Mouse (Mus musculus): ENCODE measurements at regions not wholly inside any gene's neighbourhood (a gene's known extent, or its start where the extent isn't known, plus 50 kb on each side); places are given as distances from the start of the nearest gene placed in this dataset.
A peak's percentile ranks its signal among the peaks of the same experiment; 100 is the strongest.

DNA sequence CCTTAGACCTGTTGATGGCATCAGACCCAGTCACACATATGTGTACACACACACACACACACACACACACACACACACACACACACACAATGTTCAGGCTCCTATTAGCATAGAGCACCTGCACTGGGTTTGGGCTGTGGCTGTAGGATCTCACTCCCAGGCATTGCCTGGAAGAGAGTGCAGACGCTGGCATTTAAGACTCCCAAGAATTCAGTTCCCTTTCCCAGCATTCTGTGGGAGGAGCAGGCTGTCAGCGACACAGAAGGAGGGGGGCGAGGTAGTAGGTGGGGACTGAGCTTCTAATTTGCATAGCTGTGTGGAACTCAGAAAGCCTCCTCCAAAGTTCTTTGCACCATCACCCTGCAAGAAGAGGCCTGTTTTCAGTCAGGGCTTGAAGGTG, 374.2 kb upstream of the Fam49b start:
- no peak for DNase-seq

DNA sequence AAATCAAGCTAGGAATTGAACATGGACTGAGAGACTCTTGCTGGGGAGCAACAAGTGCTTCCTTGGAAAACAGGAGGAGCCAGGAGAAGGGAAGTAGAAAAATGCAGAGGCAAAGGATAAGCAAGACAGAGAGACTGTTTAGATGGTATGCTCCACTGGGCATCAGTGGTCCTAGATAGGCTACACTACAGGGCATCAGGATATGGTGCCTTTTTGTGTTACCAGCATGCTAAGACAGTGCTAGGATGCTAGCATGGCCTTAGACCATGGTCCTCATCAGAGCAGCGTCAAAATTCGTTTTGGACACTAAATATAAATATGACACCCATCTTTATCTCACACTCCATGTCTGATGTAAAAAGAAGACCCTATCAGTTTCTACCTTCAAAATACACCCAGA, 374.6 kb upstream of the Fam49b start:
- DNase-seq: no peak

- DNase-seq: no peak
Measured at GRCm38 (mm10) chr15:64445076-64445475, 372.4 kb upstream of the Gm21798 start.

GRCm38 (mm10) chr15:64446411-64447072, 371.0 kb upstream of the Gm21798 start:
- peak; percentile 29 to 51 for DNase-seq

GRCm38 (mm10) chr15:64447239-64447952, 370.1 kb upstream of the Gm21798 start:
- DNase-seq: peak; percentile 8 to 14

DNA sequence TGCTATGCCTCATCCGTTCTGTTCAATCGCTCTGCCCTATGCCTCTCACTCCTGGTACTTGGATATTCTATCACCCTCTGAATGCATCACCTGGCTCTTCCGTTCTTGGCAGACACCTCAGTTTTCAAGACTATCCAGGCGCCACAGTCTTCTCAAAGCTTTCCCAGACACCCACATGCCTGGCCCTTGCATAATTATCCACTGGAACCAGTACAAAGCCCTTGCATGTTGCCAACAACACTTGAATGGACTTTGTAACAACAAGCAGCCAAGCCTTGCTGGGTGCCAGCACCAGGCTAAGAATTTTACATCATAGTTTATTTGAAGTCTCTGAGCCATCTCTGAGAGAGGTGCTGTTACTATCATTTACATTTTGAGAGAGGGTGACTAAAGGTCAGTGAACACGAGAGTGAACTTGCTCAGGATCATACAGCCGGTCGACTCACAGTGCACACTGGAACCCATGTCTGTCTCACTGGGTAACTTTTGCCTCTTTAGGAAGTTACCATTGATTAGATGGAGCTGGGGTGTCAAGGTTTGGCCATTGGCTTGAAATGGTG, 368.8 kb upstream of the Gm21798 start:
- no peak for DNase-seq

DNA sequence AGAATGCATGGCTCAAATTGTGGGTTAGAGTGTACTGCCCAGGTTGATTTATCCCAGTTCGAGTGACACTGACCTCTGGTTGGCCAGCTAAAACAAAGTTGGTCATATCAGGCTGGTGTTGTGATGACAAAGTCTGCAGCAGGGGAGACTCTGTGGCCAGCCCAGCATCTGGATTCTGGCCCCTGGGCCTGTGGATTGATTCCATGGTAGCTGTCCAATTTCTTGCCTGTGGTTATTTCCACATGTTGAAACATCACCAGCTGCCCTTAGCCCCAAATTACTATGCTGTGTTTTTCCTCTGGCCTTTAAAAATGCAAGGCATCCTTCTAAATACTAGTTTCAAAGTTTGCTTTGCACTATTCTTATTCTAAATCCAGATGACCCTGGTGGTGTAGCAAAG, 346.8 kb upstream of the Gm21798 start:
- DNase-seq: no peak

DNA sequence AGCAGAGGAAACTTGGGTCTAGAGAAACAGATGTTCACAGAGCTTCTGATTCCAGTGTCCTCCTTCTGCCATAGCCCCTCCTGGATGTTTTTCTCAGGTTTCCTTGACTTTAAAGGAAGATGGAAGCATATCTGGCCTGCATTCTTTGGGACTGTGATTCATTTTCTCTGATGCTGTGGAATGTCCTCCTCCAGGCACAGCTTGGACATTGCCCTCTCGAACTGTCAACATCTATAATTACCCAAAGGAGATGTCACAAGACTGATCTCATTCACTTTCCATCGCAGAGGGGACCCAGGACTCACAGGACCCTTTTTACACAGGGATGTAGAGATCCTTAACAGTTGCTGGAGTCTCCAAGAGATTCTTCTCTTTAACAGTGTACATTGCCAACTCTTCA, 345.9 kb upstream of the Gm21798 start:
- DNase-seq: no peak

GRCm38 (mm10) chr15:64474236-64474635, 343.3 kb upstream of the Gm21798 start:
- no peak for DNase-seq

DNA sequence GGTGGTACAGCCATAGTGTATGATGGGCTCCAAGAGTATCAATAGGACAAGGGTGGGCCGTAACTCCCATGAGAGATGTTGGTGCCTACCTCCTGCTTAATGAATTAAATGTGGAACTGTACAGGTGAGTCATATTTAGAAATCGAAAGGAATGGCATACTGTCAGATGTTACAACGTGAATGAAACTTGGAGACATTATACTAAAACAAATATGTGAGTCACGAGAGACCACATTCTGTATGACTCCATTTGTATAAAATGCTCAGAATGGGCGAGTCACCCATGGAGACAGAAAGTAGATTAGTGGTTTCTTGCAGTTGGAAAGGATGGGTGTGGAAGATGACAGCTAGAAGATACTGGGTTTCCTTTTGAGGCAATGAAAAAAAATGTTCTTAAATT, 340.4 kb upstream of the Gm21798 start:
- no peak for DNase-seq

DNA sequence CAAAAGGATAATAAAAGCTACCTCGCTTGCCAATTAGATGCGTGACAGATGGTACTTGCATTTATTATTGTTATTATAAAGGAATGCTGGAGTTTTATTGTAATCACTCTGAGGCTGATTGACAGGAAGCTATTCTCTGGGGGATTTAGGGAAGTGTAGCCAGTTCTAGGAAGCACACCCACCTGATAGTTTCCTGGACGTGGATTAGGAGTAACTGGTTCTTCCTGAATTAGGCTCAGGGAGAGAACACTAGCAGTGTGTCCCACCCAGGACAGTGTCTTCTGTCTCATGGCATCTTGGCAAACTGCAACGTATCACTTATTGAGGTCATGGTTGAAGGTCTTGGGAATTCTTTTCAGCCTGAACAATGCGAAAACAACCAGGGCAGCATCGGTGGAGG, 336.9 kb upstream of the Gm21798 start:
- DNase-seq: no peak

DNA sequence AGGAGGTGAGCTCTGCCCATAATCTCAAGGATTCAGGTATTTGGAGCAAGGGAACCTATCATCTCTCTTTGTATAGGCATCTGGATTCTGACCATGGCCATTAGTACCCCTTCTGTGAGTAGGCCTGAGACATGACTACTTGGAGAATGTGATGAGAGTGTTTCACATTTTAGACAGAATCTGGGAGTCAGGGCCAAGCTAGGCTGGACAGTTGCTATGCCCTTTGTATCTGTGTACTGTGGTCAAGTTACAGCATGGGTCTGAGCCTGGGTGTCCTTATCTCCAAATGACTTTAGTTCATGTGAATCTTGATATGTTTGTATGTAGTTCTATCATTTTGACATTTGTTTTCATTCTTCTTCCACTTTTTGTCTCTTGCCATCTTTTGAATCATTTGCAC, 336.3 kb upstream of the Gm21798 start:
- DNase-seq: no peak

DNA sequence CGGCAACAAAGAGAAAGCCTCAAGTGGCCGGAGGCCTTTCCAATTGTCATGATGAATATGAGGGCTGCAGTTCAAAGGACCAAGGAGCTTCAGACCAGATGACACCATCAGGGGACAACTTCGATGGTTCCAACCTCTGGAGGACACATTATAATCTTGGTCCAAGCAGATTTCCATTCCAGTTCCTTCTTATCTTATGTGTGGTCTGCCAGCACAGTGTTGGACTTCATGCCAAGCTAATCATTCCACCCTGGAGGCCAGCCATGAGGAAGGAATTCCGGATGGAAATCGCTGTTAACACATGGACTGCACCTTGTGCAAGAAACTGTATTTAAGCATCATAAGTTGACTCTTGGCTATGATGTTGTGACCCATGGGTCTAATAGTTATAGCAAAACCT, 334.5 kb upstream of the Gm21798 start:
- no peak for DNase-seq

- DNase-seq: no peak
Measured at GRCm38 (mm10) chr15:64487801-64488200, 329.7 kb upstream of the Gm21798 start.

GRCm38 (mm10) chr15:64500783-64501182, 316.7 kb upstream of the Gm21798 start:
- DNase-seq: no peak

DNA sequence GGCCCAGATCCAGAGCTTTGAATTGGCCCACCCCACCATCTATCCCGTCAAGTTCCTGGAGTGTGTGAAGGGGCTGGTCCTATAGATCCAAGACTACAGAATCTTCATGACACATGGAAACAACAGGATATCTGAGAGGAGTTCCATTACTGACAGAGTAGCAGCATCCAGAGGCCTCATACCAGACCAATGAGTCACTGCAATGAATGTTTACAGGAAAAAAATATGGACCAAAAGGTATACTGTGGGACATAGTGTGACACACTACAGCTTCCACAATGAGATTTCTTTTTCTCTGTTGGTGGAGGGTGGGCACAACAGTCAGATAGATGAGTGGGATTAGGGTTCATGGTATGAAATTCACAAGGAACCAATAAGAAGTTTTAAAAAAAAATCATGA, 316.0 kb upstream of the Gm21798 start:
- no peak for DNase-seq

- DNase-seq: no peak
Measured at GRCm38 (mm10) chr15:64504751-64505150, 312.7 kb upstream of the Gm21798 start.

- DNase-seq: no peak
Measured at GRCm38 (mm10) chr15:64510649-64511048, 306.8 kb upstream of the Gm21798 start.

DNA sequence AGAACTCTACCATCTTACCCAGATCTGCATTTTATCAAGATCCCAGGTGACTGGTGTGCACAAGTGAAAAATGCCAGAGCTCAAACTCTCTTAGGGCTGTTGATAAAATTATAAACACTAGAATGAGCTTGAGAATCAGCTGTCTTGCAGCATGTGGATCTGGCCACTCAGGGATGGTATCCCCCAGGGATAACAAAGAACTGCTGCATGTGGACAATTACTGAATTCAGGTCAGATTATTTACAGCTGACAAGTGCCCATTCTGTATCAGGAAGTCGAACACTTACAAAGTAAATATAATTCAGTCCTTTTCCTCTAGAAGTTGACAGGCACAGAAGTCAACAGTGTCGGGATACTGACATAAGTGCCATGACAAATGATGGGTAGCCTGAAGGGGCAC, 306.3 kb upstream of the Gm21798 start:
- no peak for DNase-seq

DNA sequence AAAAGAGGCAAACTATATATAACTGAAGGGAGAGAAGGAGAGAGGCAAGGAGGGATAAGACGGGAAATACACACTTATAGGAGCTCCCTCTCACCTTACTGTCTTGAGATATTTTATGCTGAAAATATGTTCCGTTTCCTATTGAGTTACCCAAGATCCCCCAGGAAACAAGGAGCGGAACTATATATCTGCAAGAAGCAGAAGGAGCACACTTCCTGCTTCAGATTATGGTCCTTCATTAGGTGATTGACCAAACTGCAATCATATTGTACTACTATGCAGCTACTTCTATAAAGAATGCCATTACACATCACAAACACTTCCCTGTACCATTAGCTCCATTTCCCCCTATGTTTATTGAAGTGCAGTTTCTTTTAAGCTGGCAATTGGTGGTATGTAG, 304.9 kb upstream of the Gm21798 start:
- DNase-seq: no peak

- DNase-seq: no peak
Measured at GRCm38 (mm10) chr15:64513501-64514097, 303.9 kb upstream of the Gm21798 start.

DNA sequence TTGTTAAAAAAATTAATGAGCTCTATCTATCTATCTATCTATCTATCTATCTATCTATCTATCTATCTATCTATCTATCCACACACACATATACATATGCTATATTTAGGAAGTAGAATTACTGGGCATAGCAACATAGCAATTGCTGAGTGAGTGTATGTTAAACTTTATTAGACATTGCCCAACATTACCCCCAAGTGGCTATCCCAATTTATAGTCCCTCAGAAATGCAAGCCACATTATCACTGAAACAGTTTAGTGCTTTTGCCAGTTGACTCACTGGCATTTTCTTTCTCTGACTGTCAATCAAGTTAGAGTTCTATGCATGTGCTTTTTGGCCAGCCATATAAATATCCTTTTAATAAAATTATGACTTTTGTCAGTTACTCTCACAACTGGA, 302.3 kb upstream of the Gm21798 start:
- DNase-seq: no peak

GRCm38 (mm10) chr15:64519207-64519628, 298.3 kb upstream of the Gm21798 start:
- DNase-seq: no peak

DNA sequence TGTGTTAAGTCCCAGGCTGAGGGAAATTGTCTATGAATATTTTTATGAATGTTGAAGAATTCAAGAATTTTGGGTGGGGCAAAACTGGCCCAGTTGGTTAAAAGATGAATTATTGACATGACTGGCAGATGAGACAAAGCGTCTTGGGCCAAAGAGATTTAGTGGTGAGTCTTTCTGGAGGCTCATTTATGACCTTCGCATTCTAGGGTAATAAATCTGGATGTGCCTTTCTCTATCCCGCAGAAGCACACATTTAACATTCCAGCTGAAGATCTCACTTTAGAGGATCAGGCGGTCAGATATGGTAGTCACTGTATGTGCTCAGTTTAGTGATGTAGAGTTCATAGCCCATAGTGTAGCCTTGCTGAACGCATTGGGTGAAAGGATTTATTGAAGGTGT, 296.9 kb upstream of the Gm21798 start:
- DNase-seq: no peak
